Mouse (Mus musculus): Measurements from ENCODE around the gene Crybg2. TPM values are rescaled to one million over a fixed set of nuclear protein-coding genes. Genes with fewer than 3 reads are reported as not detected.
A peak's percentile ranks its signal among the peaks of the same experiment; 100 is the strongest.

The Crybg2 gene
- polyA plus RNA-seq, 1 experiment from 2014 or later: 2.8 TPM

- 71% methylated on average over 7 of the region's 7 CpGs for WGBS
- TF ChIP-seq EP300 (IDR thresholded peaks at IDR 0.05) (no peak), CTCF (IDR thresholded peaks at IDR 0.05) (no peak)
- no peaks in the 10 kb centered on the region; the same call in 1 of the 2 replicates for H3K4me1 ChIP-seq (ENCODE audit: insufficient read depth, low read depth, low read length)
- ATAC-seq (no peak), DNase-seq (ENCODE audit: low spot score) (no peak)
- no peaks in the 10 kb centered on the region for H3K27me3 ChIP-seq (replicated peaks; ENCODE audit: insufficient read depth, low read length)
- no peaks in the 10 kb centered on the region for H3K9me3 ChIP-seq (ENCODE audit: low read length)
- no peak overlapping the region for H3K9ac ChIP-seq (replicated peaks; ENCODE audit: low read depth)
- no peak overlapping the region for H3K27ac ChIP-seq (ENCODE audit: low read length)
- H3K4me2 ChIP-seq (replicated peaks; ENCODE audit: low read depth, low read length): no peak overlapping the region
- H3K36me3 ChIP-seq (ENCODE audit: insufficient read depth, low read length): no peaks in the 10 kb centered on the region
- no peak overlapping the region for H3K4me3 ChIP-seq (ENCODE audit: low read depth, low read length)
Measured at GRCm38 (mm10) chr4:134107730-134108129, 47.1 kb downstream of the Crybg2 start.

DNA sequence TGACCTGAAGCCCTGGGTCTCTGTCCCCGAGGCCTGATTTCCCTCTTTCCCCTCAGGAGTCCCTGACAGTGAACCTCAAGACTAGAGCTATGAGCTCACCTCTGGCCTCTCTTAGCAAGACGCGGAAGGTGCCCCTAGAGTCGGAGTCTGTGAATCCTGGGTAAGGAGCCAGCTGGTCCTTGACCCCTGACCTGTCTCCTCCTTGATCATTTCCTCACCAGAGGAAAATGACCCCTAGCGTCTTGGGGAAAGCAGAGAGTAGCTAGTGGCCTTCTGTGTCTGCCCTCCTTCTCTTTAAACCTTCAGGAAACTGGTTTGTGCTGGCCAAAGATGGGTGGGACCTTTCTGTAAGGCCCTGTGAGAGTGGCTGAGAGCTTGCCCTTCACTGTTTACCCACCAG, 47.6 kb downstream of the Crybg2 start:
- H3K4me3 ChIP-seq (ENCODE audit: low read depth, low read length): no peak overlapping the region
- H3K4me1 ChIP-seq (ENCODE audit: insufficient read depth, low read depth, low read length): no peaks in the 10 kb centered on the region; the same call in 1 of the 2 replicates
- no peak overlapping the region for H3K27ac ChIP-seq (ENCODE audit: low read length)
- no peak overlapping the region for H3K9ac ChIP-seq (replicated peaks; ENCODE audit: low read depth)
- peak; percentile 28 for DNase-seq (ENCODE audit: low spot score)
- ATAC-seq: peak; percentile 54
- no peaks in the 10 kb centered on the region for H3K27me3 ChIP-seq (replicated peaks; ENCODE audit: insufficient read depth, low read length)
- 16% methylated on average over 5 of the region's 5 CpGs for WGBS
- H3K36me3 ChIP-seq (ENCODE audit: insufficient read depth, low read length): no peaks in the 10 kb centered on the region
- TF ChIP-seq EP300 (IDR thresholded peaks at IDR 0.05): no peak
- no peak for TF ChIP-seq CTCF (IDR thresholded peaks at IDR 0.05)
- H3K4me2 ChIP-seq (replicated peaks; ENCODE audit: low read depth, low read length): no peak overlapping the region
- H3K9me3 ChIP-seq (ENCODE audit: low read length): no peaks in the 10 kb centered on the region

GRCm38 (mm10) chr4:134110653-134111052, 50.0 kb downstream of the Crybg2 start:
- H3K27me3 ChIP-seq (replicated peaks; ENCODE audit: insufficient read depth, low read length): no peaks in the 10 kb centered on the region
- 33% methylated on average over 3 of the region's 3 CpGs for WGBS
- ATAC-seq: no peak
- H3K4me1 ChIP-seq (ENCODE audit: insufficient read depth, low read depth, low read length): no peaks in the 10 kb centered on the region; the same call in 1 of the 2 replicates
- H3K27ac ChIP-seq (ENCODE audit: low read length): no peak overlapping the region
- no peak overlapping the region for H3K9ac ChIP-seq (replicated peaks; ENCODE audit: low read depth)
- no peak overlapping the region for H3K4me2 ChIP-seq (replicated peaks; ENCODE audit: low read depth, low read length)
- H3K4me3 ChIP-seq (ENCODE audit: low read depth, low read length): no peak overlapping the region
- no peaks in the 10 kb centered on the region for H3K36me3 ChIP-seq (ENCODE audit: insufficient read depth, low read length)
- DNase-seq (ENCODE audit: low spot score): no peak
- no peak for TF ChIP-seq EP300 (IDR thresholded peaks at IDR 0.05)
- no peak for TF ChIP-seq CTCF (IDR thresholded peaks at IDR 0.05)
- no peaks in the 10 kb centered on the region for H3K9me3 ChIP-seq (ENCODE audit: low read length)

DNA sequence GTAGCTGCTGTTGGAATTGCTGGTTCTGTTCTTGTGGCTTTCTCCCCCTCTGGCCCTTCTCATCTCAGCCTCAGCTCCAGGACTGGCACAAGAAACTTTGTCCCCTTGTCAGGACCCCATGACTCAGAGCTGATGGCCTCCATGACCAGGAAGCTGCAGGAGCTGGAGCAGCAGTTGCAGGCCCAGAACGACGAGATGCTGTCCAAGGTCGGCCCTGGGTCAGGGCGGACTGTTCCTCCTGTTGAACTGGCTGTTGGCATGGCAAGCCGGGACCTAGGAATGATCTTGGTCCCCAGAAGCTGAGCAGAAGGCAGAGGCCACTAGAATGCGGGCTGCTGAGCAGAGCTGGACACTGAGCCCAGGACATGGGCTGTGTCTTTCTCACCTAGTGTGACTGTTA, 51.8 kb downstream of the Crybg2 start:
- Histone ChIP-seq H3K9ac (replicated peaks; ENCODE audit: low read depth) (no peak overlapping the region), H3K4me1 (ENCODE audit: insufficient read depth, low read depth, low read length) (no peaks in the 10 kb centered on the region; the same call in 1 of the 2 replicates), H3K4me2 (replicated peaks; ENCODE audit: low read depth, low read length) (no peak overlapping the region), H3K9me3 (ENCODE audit: low read length) (no peaks in the 10 kb centered on the region), H3K27me3 (replicated peaks; ENCODE audit: insufficient read depth, low read length) (no peaks in the 10 kb centered on the region), H3K27ac (ENCODE audit: low read length) (no peak overlapping the region), H3K36me3 (ENCODE audit: insufficient read depth, low read length) (no peaks in the 10 kb centered on the region), H3K4me3 (ENCODE audit: low read depth, low read length) (no peak overlapping the region)
- DNase-seq (ENCODE audit: low spot score): no peak
- ATAC-seq: no peak
- WGBS: 69% methylated on average over 6 of the region's 6 CpGs
- no peak for TF ChIP-seq CTCF (IDR thresholded peaks at IDR 0.05)
- TF ChIP-seq EP300 (IDR thresholded peaks at IDR 0.05): no peak

DNA sequence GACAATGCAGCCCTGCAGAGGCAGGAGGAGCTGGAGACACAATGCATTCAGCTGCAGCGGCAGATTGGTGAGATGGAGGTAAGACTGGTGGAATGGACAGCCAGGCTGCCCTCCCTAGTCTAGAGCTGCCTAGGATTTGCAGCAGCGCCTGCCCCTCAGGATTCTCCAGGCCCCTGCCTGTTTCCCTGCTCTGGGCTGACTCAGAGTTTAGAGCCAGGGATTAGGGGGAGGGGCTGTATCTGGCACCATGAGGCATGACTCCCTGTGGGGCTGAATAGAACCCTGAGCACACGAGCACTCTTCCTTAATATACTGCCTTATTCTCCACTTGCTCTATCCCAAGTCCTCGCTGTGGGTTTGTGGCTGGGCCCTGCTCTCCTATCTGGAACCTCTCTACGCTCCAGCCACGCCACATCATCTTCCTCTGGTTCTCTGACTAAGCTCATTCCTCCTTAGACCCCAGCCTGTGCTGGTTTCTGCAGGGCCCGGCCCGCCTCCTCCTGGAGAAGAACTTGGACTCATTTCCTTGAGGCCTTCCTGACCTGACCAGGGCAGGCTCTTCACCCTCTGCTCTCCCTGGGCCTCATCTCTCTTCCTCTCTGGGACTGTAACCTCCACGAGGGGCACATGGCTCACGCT, 52.9 kb downstream of the Crybg2 start:
- H3K4me1 ChIP-seq (ENCODE audit: insufficient read depth, low read depth, low read length): no peaks in the 10 kb centered on the region; the same call in 1 of the 2 replicates
- no peak overlapping the region for H3K27ac ChIP-seq (ENCODE audit: low read length)
- H3K4me3 ChIP-seq (ENCODE audit: low read depth, low read length): no peak overlapping the region
- TF ChIP-seq CTCF (IDR thresholded peaks at IDR 0.05): no peak
- TF ChIP-seq EP300 (IDR thresholded peaks at IDR 0.05): no peak
- H3K9ac ChIP-seq (replicated peaks; ENCODE audit: low read depth): no peak overlapping the region
- 62% methylated on average over 10 of the region's 10 CpGs for WGBS
- no peak overlapping the region for H3K4me2 ChIP-seq (replicated peaks; ENCODE audit: low read depth, low read length)
- ATAC-seq (no peak), DNase-seq (ENCODE audit: low spot score) (no peak)
- no peaks in the 10 kb centered on the region for H3K27me3 ChIP-seq (replicated peaks; ENCODE audit: insufficient read depth, low read length)
- H3K36me3 ChIP-seq (ENCODE audit: insufficient read depth, low read length): no peaks in the 10 kb centered on the region
- H3K9me3 ChIP-seq (ENCODE audit: low read length): no peaks in the 10 kb centered on the region

DNA sequence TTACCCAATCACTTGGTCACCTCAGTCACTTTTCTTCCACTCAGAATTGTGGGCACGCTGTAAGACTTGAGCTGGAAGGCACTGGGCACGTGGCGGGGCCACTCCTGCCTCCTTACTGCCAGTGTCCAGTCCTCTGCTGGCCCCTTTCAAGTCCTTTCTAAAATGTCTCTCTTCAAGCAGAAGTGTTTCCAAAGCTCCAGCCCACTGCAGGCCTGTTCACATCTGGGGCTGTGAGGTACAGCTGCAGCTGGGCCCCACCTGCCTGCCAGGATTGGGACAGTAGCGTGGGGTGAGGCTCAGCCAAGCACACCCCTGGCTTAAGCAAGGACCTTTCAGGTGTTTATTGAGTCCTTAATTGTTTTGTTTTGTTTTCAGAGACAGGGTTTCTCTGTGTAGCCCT, 53.4 kb downstream of the Crybg2 start:
- H3K9ac ChIP-seq (replicated peaks; ENCODE audit: low read depth): no peak overlapping the region
- no peak overlapping the region for H3K27ac ChIP-seq (ENCODE audit: low read length)
- no peak overlapping the region for H3K4me2 ChIP-seq (replicated peaks; ENCODE audit: low read depth, low read length)
- H3K4me1 ChIP-seq (ENCODE audit: insufficient read depth, low read depth, low read length): no peaks in the 10 kb centered on the region
- ATAC-seq (no peak), DNase-seq (ENCODE audit: low spot score) (no peak)
- WGBS: 82% methylated on average over 4 of the region's 4 CpGs
- no peak for TF ChIP-seq CTCF (IDR thresholded peaks at IDR 0.05)
- no peak for TF ChIP-seq EP300 (IDR thresholded peaks at IDR 0.05)
- no peaks in the 10 kb centered on the region for H3K27me3 ChIP-seq (replicated peaks; ENCODE audit: insufficient read depth, low read length)
- no peaks in the 10 kb centered on the region for H3K36me3 ChIP-seq (ENCODE audit: insufficient read depth, low read length)
- no peaks in the 10 kb centered on the region for H3K9me3 ChIP-seq (ENCODE audit: low read length)
- no peak overlapping the region for H3K4me3 ChIP-seq (ENCODE audit: low read depth, low read length)

All from lung, postnatal 0 days (tissue).